Mouse (Mus musculus): ENCODE measurements around the gene Ciita.

Ciita gene

GRCm38 (mm10) chr16:10479857-10480256, at the start of gene Ciita:
TSS of gene Ciita (plus strand) at chr16:10480059.
- DNase-seq (ENCODE audit: low spot score in 2 of 2): no peak

GRCm38 (mm10) chr16:10431911-10432310, 47.9 kb upstream of the Ciita start:
- no peak for DNase-seq (ENCODE audit: low spot score in 2 of 2)

GRCm38 (mm10) chr16:10432387-10432786, 47.5 kb upstream of the Ciita start:
- no peak for DNase-seq (ENCODE audit: low spot score in 2 of 2)

- no peak for DNase-seq (ENCODE audit: low spot score in 2 of 2)
Observed at GRCm38 (mm10) chr16:10433344-10433743, 46.5 kb upstream of the Ciita start.

GRCm38 (mm10) chr16:10436166-10436565, 43.7 kb upstream of the Ciita start:
- DNase-seq (ENCODE audit: low spot score in 2 of 2): no peak

GRCm38 (mm10) chr16:10438055-10438454, 41.8 kb upstream of the Ciita start:
- no peak for DNase-seq (ENCODE audit: low spot score in 2 of 2)

- no peak for DNase-seq (ENCODE audit: low spot score in 2 of 2)
Observed at GRCm38 (mm10) chr16:10441328-10441727, 38.5 kb upstream of the Ciita start.

GRCm38 (mm10) chr16:10441761-10442160, 38.1 kb upstream of the Ciita start:
- DNase-seq (ENCODE audit: low spot score in 2 of 2): no peak

- DNase-seq (ENCODE audit: low spot score in 2 of 2): no peak
Observed at GRCm38 (mm10) chr16:10443723-10444122, 36.1 kb upstream of the Ciita start.

- DNase-seq (ENCODE audit: low spot score in 2 of 2): no peak
Observed at GRCm38 (mm10) chr16:10446573-10447263, 33.1 kb upstream of the Ciita start.

- peak; percentile 94 for DNase-seq (ENCODE audit: low spot score in 2 of 2)
Observed at GRCm38 (mm10) chr16:10447264-10447594, 32.6 kb upstream of the Ciita start, which contains the start of gene Tvp23a. TSS of gene Tvp23a (minus strand) at chr16:10447362.

GRCm38 (mm10) chr16:10447781-10448180, 32.1 kb upstream of the Ciita start:
- no peak for DNase-seq (ENCODE audit: low spot score in 2 of 2)

GRCm38 (mm10) chr16:10448931-10449330, 30.9 kb upstream of the Ciita start:
- DNase-seq (ENCODE audit: low spot score in 2 of 2): no peak

GRCm38 (mm10) chr16:10451906-10452305, 28.0 kb upstream of the Ciita start:
- no peak for DNase-seq (ENCODE audit: low spot score in 2 of 2)

- DNase-seq (ENCODE audit: low spot score in 2 of 2): peak; percentile 93 to 94
Observed at GRCm38 (mm10) chr16:10452445-10452896, 27.4 kb upstream of the Ciita start.

- DNase-seq (ENCODE audit: low spot score in 2 of 2): no peak
Observed at GRCm38 (mm10) chr16:10453872-10454582, 25.8 kb upstream of the Ciita start.

GRCm38 (mm10) chr16:10454583-10454974, 25.3 kb upstream of the Ciita start:
- no peak for DNase-seq (ENCODE audit: low spot score in 2 of 2)

GRCm38 (mm10) chr16:10460188-10460587, 19.7 kb upstream of the Ciita start:
- DNase-seq (ENCODE audit: low spot score in 2 of 2): no peak

- no peak for DNase-seq (ENCODE audit: low spot score in 2 of 2)
Observed at GRCm38 (mm10) chr16:10461178-10461577, 18.7 kb upstream of the Ciita start.

- DNase-seq (ENCODE audit: low spot score in 2 of 2): no peak
Observed at GRCm38 (mm10) chr16:10465011-10465681, 14.7 kb upstream of the Ciita start.

GRCm38 (mm10) chr16:10467391-10468107, 12.3 kb upstream of the Ciita start:
- no peak for DNase-seq (ENCODE audit: low spot score in 2 of 2)

GRCm38 (mm10) chr16:10468201-10468600, 11.7 kb upstream of the Ciita start:
- peak; percentile 48 to 53 for DNase-seq (ENCODE audit: low spot score in 2 of 2)

Data from right cerebral cortex, postnatal 10 days (tissue).